Mouse (Mus musculus): ENCODE results near the gene Ing3. TPM values are rescaled to one million over a fixed set of nuclear protein-coding genes. Genes with fewer than 3 reads are reported as not detected.

Ing3 gene
- total and polyA plus RNA-seq, 2 experiments, result 3.6 to 7.9 TPM

- Histone ChIP-seq H3K79me2 (ENCODE audit: control insufficient read depth, insufficient read depth, low read length) (peaks cover 10% of the 10 kb centered on the region), H3K9ac (ENCODE audit: low read depth, low read length) (no peak overlapping the region), H3K4me3 (ENCODE audit: insufficient read depth, low read depth, low read length) (no peak overlapping the region), H3K4me1 (ENCODE audit: control insufficient read depth, insufficient read depth, low read length) (no peaks in the 10 kb centered on the region; the same call in 1 of the 2 replicates), H3K27me3 (ENCODE audit: control insufficient read depth, insufficient read depth, low read length) (no peaks in the 10 kb centered on the region), H3K36me3 (ENCODE audit: control insufficient read depth, insufficient read depth, low read length) (peaks cover 4% of the 10 kb centered on the region; the same call in 1 of the 2 replicates), H3K27ac (replicated peaks; ENCODE audit: insufficient read depth, low read depth, low read length) (no peak overlapping the region)
- 66% methylated on average over 10 of the region's 10 CpGs for WGBS
- no peak for TF ChIP-seq POLR2A (IDR thresholded peaks at IDR 0.05; ENCODE audit: extremely low read depth, insufficient read depth, low read length)
- no peak for TF ChIP-seq CTCF (IDR thresholded peaks at IDR 0.05; ENCODE audit: low read depth, low read length)
- no peak for DNase-seq (ENCODE audit: extremely low read depth, low read depth, low spot score)
These were observed 70.3 kb downstream of the Ing3 start for GRCm38 (mm10) chr6:22019637-22020036.

- H3K27ac ChIP-seq (replicated peaks; ENCODE audit: insufficient read depth, low read depth, low read length), result no peak overlapping the region
These were observed 71.3 kb downstream of the Ing3 start for GRCm38 (mm10) chr6:22020696-22021095.

GRCm38 (mm10) chr6:22021315-22021714, 71.9 kb downstream of the Ing3 start:
- H3K36me3 ChIP-seq (ENCODE audit: control insufficient read depth, insufficient read depth, low read length), result peaks cover 2% of the 10 kb centered on the region; the same call in 1 of the 2 replicates
- no peak for DNase-seq (ENCODE audit: extremely low read depth, low read depth, low spot score)
- TF ChIP-seq POLR2A (IDR thresholded peaks at IDR 0.05; ENCODE audit: extremely low read depth, insufficient read depth, low read length) (no peak), CTCF (IDR thresholded peaks at IDR 0.05; ENCODE audit: low read depth, low read length) (no peak)
- no peaks in the 10 kb centered on the region for H3K27me3 ChIP-seq (ENCODE audit: control insufficient read depth, insufficient read depth, low read length)
- 98% methylated on average over 3 of the region's 3 CpGs for WGBS
- H3K9ac ChIP-seq (ENCODE audit: low read depth, low read length), result no peak overlapping the region
- peaks cover 4% of the 10 kb centered on the region; the same call in 1 of the 2 replicates for H3K79me2 ChIP-seq (ENCODE audit: control insufficient read depth, insufficient read depth, low read length)
- no peak overlapping the region for H3K27ac ChIP-seq (replicated peaks; ENCODE audit: insufficient read depth, low read depth, low read length)
- peaks cover 5% of the 10 kb centered on the region; the same call in 1 of the 2 replicates for H3K4me1 ChIP-seq (ENCODE audit: control insufficient read depth, insufficient read depth, low read length)
- H3K4me3 ChIP-seq (ENCODE audit: insufficient read depth, low read depth, low read length), result no peak overlapping the region

More at GRCm38 (mm10) chr6:22020696-22021095, 71.3 kb downstream of the Ing3 start:
- H3K9ac ChIP-seq (ENCODE audit: low read depth, low read length), result no peak overlapping the region
- DNase-seq (ENCODE audit: extremely low read depth, low read depth, low spot score), result no peak
- 93% methylated on average over 5 of the region's 5 CpGs for WGBS
- TF ChIP-seq CTCF (IDR thresholded peaks at IDR 0.05; ENCODE audit: low read depth, low read length) (no peak), POLR2A (IDR thresholded peaks at IDR 0.05; ENCODE audit: extremely low read depth, insufficient read depth, low read length) (no peak)
- peaks cover 4% of the 10 kb centered on the region; the same call in 1 of the 2 replicates for H3K79me2 ChIP-seq (ENCODE audit: control insufficient read depth, insufficient read depth, low read length)
- H3K27me3 ChIP-seq (ENCODE audit: control insufficient read depth, insufficient read depth, low read length), result no peaks in the 10 kb centered on the region
- peaks cover 2% of the 10 kb centered on the region; the same call in 1 of the 2 replicates for H3K4me1 ChIP-seq (ENCODE audit: control insufficient read depth, insufficient read depth, low read length)
- peaks cover 4% of the 10 kb centered on the region; the same call in 1 of the 2 replicates for H3K36me3 ChIP-seq (ENCODE audit: control insufficient read depth, insufficient read depth, low read length)
- no peak overlapping the region for H3K4me3 ChIP-seq (ENCODE audit: insufficient read depth, low read depth, low read length)

- TF ChIP-seq CTCF (IDR thresholded peaks at IDR 0.05; ENCODE audit: low read depth, low read length), result no peak
- no peak for TF ChIP-seq POLR2A (IDR thresholded peaks at IDR 0.05; ENCODE audit: extremely low read depth, insufficient read depth, low read length)
- peaks cover 12% of the 10 kb centered on the region for H3K4me1 ChIP-seq (ENCODE audit: control insufficient read depth, insufficient read depth, low read length)
- no peak overlapping the region for H3K9ac ChIP-seq (ENCODE audit: low read depth, low read length)
- H3K79me2 ChIP-seq (ENCODE audit: control insufficient read depth, insufficient read depth, low read length), result peaks cover 10% of the 10 kb centered on the region; the same call in 1 of the 2 replicates
- no peak for DNase-seq (ENCODE audit: extremely low read depth, low read depth, low spot score)
- H3K27me3 ChIP-seq (ENCODE audit: control insufficient read depth, insufficient read depth, low read length), result no peaks in the 10 kb centered on the region
- 96% methylated on average over 2 of the region's 2 CpGs for WGBS
- no peak overlapping the region for H3K27ac ChIP-seq (replicated peaks; ENCODE audit: insufficient read depth, low read depth, low read length)
- no peaks in the 10 kb centered on the region for H3K36me3 ChIP-seq (ENCODE audit: control insufficient read depth, insufficient read depth, low read length)
- H3K4me3 ChIP-seq (ENCODE audit: insufficient read depth, low read depth, low read length), result no peak overlapping the region
These were observed 74.8 kb downstream of the Ing3 start for GRCm38 (mm10) chr6:22024168-22024567.

Other genes starting within 250 kb of the Ing3 start
- gene Tspan12, start 97.1 kb upstream of the Ing3 start, total RNA-seq (2014; rRNA removed), result 145 and 165 TPM in 2 replicates
- 37.1 and 44.2 TPM in 2 replicates for gene Tspan12, start 97.1 kb upstream of the Ing3 start, polyA plus RNA-seq (2012; rRNA removed)
- gene Cped1, start 36.3 kb downstream of the Ing3 start, total RNA-seq (2014; rRNA removed), result 59.8 and 63.6 TPM in 2 replicates
- 6.0 and 6.9 TPM in 2 replicates for gene Cped1, start 36.3 kb downstream of the Ing3 start, polyA plus RNA-seq (2012; rRNA removed)